ENCODE assay signal across 8 mouse cellular contexts in genomic region chr7:128462406-128462805, GRCm38 (mm10). TPM values are rescaled to one million over a fixed set of nuclear protein-coding genes. Genes with fewer than 3 reads are reported as not detected.
DNase-seq lines count a peak whose midpoint lies in the region; ATAC-seq and TF ChIP-seq lines count a peak whose summit lies in the region.

No protein-coding gene starts in this region.

- H3K9ac ChIP-seq in heart, embryonic 15.5 days = no peak overlapping the region
- peak overlapping the region; percentile 93; the same call in 1 of the 2 replicates for H3K9ac ChIP-seq in ES-E14 (ENCODE audit: insufficient read depth, low read depth, low read length, poor library complexity, severe bottlenecking)
- peak overlapping the region; percentile 63 for H3K9ac ChIP-seq in forebrain, embryonic 11.5 days (ENCODE audit: low read length)
- H3K9ac ChIP-seq in liver, embryonic 12.5 days = peak overlapping the region; percentile 92
- H3K9ac ChIP-seq in stomach, postnatal 0 days (ENCODE audit: low read length) = no peak overlapping the region

- no peak overlapping the region for H3K27ac ChIP-seq in heart, embryonic 15.5 days
- H3K27ac ChIP-seq in ES-E14 (ENCODE audit: insufficient read depth, low read depth, low read length, poor library complexity, severe bottlenecking) = no peak overlapping the region; the same call in 1 of the 2 replicates
- H3K27ac ChIP-seq in forebrain, embryonic 11.5 days (ENCODE audit: low read depth, low read length) = peak overlapping the region; percentile 37; the same call in 1 of the 2 replicates
- peak overlapping the region; percentile 97 for H3K27ac ChIP-seq in liver, embryonic 12.5 days
- no peak overlapping the region; the same call in 1 of the 2 replicates for H3K27ac ChIP-seq in stomach, postnatal 0 days (replicated peaks)

- H3K36me3 ChIP-seq in heart, embryonic 15.5 days = no peaks in the 10 kb centered on the region
- H3K36me3 ChIP-seq in ES-E14 (ENCODE audit: control insufficient read depth, insufficient read depth, low read length, poor library complexity, severe bottlenecking) = no peaks in the 10 kb centered on the region
- no peaks in the 10 kb centered on the region for H3K36me3 ChIP-seq in forebrain, embryonic 11.5 days (ENCODE audit: control insufficient read depth, insufficient read depth, low read length)
- H3K36me3 ChIP-seq in liver, embryonic 12.5 days = no peaks in the 10 kb centered on the region
- no peaks in the 10 kb centered on the region for H3K36me3 ChIP-seq in stomach, postnatal 0 days (ENCODE audit: control insufficient read depth, insufficient read depth, low read length)

- no peaks in the 10 kb centered on the region for H3K27me3 ChIP-seq in heart, embryonic 15.5 days
- H3K27me3 ChIP-seq in forebrain, embryonic 11.5 days (ENCODE audit: control insufficient read depth, insufficient read depth, low read length) = no peaks in the 10 kb centered on the region
- H3K27me3 ChIP-seq in liver, embryonic 12.5 days (replicated peaks) = no peaks in the 10 kb centered on the region
- no peaks in the 10 kb centered on the region for H3K27me3 ChIP-seq in stomach, postnatal 0 days (ENCODE audit: control insufficient read depth, insufficient read depth, low read length)

- WGBS in heart, embryonic 15.5 days = 63% methylated on average over 5 of the region's 5 CpGs
- 63% methylated on average over 5 of the region's 5 CpGs for WGBS in forebrain, embryonic 11.5 days
- 44% methylated on average over 5 of the region's 5 CpGs for whole genome bisulfite sequencing in liver, embryonic 12.5 days (ENCODE audit: insufficient replicate concordance)
- WGBS in stomach, postnatal 0 days = 62% methylated on average over 5 of the region's 5 CpGs

- intact Hi-C loops in heart, postnatal 25 days (cut with DNase I) = no loop called here

- peak overlapping the region; percentile 79; the same call in 1 of the 2 replicates for H3K4me3 ChIP-seq in heart, embryonic 15.5 days
- peak overlapping the region; percentile 67 to 74 for H3K4me3 ChIP-seq in ES-E14 (ENCODE audit: insufficient read depth in 1 of 2, low read depth in 1 of 2, low read length in 2 of 2, poor library complexity in 1 of 2, severe bottlenecking in 1 of 2)
- peak overlapping the region; percentile 90 for H3K4me3 ChIP-seq in forebrain, embryonic 11.5 days (ENCODE audit: low read depth, low read length)
- H3K4me3 ChIP-seq in liver, embryonic 12.5 days = peak overlapping the region; percentile 98
- peak overlapping the region; percentile 32; the same call in 1 of the 2 replicates for H3K4me3 ChIP-seq in stomach, postnatal 0 days (ENCODE audit: low read depth, low read length)

- H3K4me1 ChIP-seq in heart, embryonic 15.5 days (replicated peaks) = peaks cover 21% of the 10 kb centered on the region
- H3K4me1 ChIP-seq in ES-E14 (ENCODE audit: control insufficient read depth in 2 of 2, insufficient read depth in 2 of 2, low read length in 2 of 2, poor library complexity in 1 of 2) = peaks cover 0 to 2% of the 10 kb centered on the region in 2 experiments; a peak in 1 of 4 replicates
- H3K4me1 ChIP-seq in forebrain, embryonic 11.5 days (replicated peaks; ENCODE audit: control insufficient read depth, insufficient read depth, low read length) = peaks cover 4% of the 10 kb centered on the region; the same call in 1 of the 2 replicates
- peaks cover 25% of the 10 kb centered on the region for H3K4me1 ChIP-seq in liver, embryonic 12.5 days
- H3K4me1 ChIP-seq in stomach, postnatal 0 days (replicated peaks; ENCODE audit: control insufficient read depth, insufficient read depth) = no peaks in the 10 kb centered on the region

- TF ChIP-seq CTCF in stomach, postnatal 0 days (IDR thresholded peaks at IDR 0.05; ENCODE audit: low read depth) = peak; percentile 31; the same call in 1 of the 2 replicates

- H3K4me2 ChIP-seq in heart, embryonic 15.5 days = peak overlapping the region; percentile 75
- H3K4me2 ChIP-seq in forebrain, embryonic 11.5 days (ENCODE audit: low read depth, low read length, severe bottlenecking) = peak overlapping the region; percentile 62
- H3K4me2 ChIP-seq in liver, embryonic 12.5 days = peak overlapping the region; percentile 76
- H3K4me2 ChIP-seq in stomach, postnatal 0 days (replicated peaks; ENCODE audit: low read depth) = peak overlapping the region; percentile 58; the same call in 1 of the 2 replicates

- in situ Hi-C loops in ES-E14 (cut with MboI; ENCODE audit: low sequenced_read_pairs in 2 of 2, unreplicated experiment in 2 of 2) = no loop called here

- TF ChIP-seq EP300 in stomach, postnatal 0 days (optimal IDR thresholded peaks at IDR 0.05) = no peak

- no peaks in the 10 kb centered on the region for H3K9me3 ChIP-seq in heart, embryonic 15.5 days (replicated peaks)
- H3K9me3 ChIP-seq in ES-E14 (ENCODE audit: control insufficient read depth, insufficient read depth, low read depth, low read length) = no peaks in the 10 kb centered on the region
- no peaks in the 10 kb centered on the region for H3K9me3 ChIP-seq in forebrain, embryonic 11.5 days (ENCODE audit: control insufficient read depth, low read length)
- H3K9me3 ChIP-seq in liver, embryonic 12.5 days (replicated peaks) = no peaks in the 10 kb centered on the region
- no peaks in the 10 kb centered on the region for H3K9me3 ChIP-seq in stomach, postnatal 0 days (ENCODE audit: control insufficient read depth, low read length)

- no peak for ATAC-seq in heart, embryonic 15.5 days (replicated peaks; ENCODE audit: insufficient number of reproducible peaks, insufficient read depth, low FRiP score, low read depth)
- no peak for ATAC-seq in forebrain, embryonic 11.5 days (replicated peaks; ENCODE audit: low FRiP score)
- no peak for ATAC-seq in liver, embryonic 12.5 days
- ATAC-seq in stomach, postnatal 0 days (ENCODE audit: low FRiP score, low TSS enrichment) = no peak

- no peak for DNase-seq in heart, postnatal 25 days (ENCODE audit: low spot score)
- DNase-seq in ES-E14 (ENCODE audit: low read depth, low spot score) = peak; percentile 48
- peak; percentile 52 for DNase-seq in forebrain, embryonic 11.5 days (ENCODE audit: low spot score)
- DNase-seq in stomach, postnatal 0 days (ENCODE audit: low spot score) = no peak
- no peak for DNase-seq in Muller cell, postnatal 12 days (ENCODE audit: inconsistent ontology term)
- no peak for DNase-seq in frontal cortex, adult 2 months (ENCODE audit: extremely low spot score in 1 of 2, low spot score in 1 of 2)

TF ChIP-seq in ES-E14, 5 proteins besides CTCF, POLR2A, EP300 and RAD21:
- TF ChIP-seq ZNF384 (IDR thresholded peaks at IDR 0.05; ENCODE audit: low read depth, low read length) (no peak), CHD2 (IDR thresholded peaks at IDR 0.05; ENCODE audit: low read depth, low read length) (no peak)
TF ChIP-seq in ES-E14: peak in this region for 0.

RNA-seq across cellular contexts. Expression of gene Tial1, which starts 0.9 kb away (rescaled TPM):
- 16.0 and 17.1 TPM in 2 replicates for polyA plus RNA-seq in heart, embryonic 15.5 days (2015; fragmentation: Nextera tagmentation; extraction: Ambion mirVana)
- 10 to 100 TPM; 42.0 to 45.4 TPM for total RNA-seq in heart, postnatal 25 days (2021)
- 73.2 and 73.7 TPM in 2 replicates for total RNA-seq in ES-E14 (2012; rRNA removed)
- polyA plus RNA-seq in forebrain, embryonic 11.5 days (2014; fragmentation: Nextera tagmentation; extraction: Ambion mirVana) = 37.9 and 48.2 TPM in 2 replicates
- 17.9 and 18.2 TPM in 2 replicates for polyA plus RNA-seq in liver, embryonic 12.5 days (2016; fragmentation: Nextera tagmentation; extraction: Ambion mirVana)
- 12.5 and 13.1 TPM in 2 replicates for polyA plus RNA-seq in stomach, postnatal 0 days (2015; fragmentation: Nextera tagmentation; extraction: Ambion mirVana)
- 137 and 147 TPM in 2 replicates for polyA plus RNA-seq in frontal cortex, adult 2 months (2012; rRNA removed)

RNA-seq across cellular contexts. Expression of gene Rgs10, which starts 43.8 kb away (rescaled TPM):
- polyA plus RNA-seq in heart, embryonic 15.5 days (2015; fragmentation: Nextera tagmentation; extraction: Ambion mirVana) = 8.3 and 11.8 TPM in 2 replicates
- total RNA-seq in heart, postnatal 25 days (2021) = 10 to 100 TPM; 10.7 to 11.8 TPM
- 5.4 and 6.2 TPM in 2 replicates for total RNA-seq in ES-E14 (2012; rRNA removed)
- polyA plus RNA-seq in forebrain, embryonic 11.5 days (2014; fragmentation: Nextera tagmentation; extraction: Ambion mirVana) = 6.0 and 6.6 TPM in 2 replicates
- polyA plus RNA-seq in liver, embryonic 12.5 days (2016; fragmentation: Nextera tagmentation; extraction: Ambion mirVana) = 57.7 and 58.1 TPM in 2 replicates
- polyA plus RNA-seq in stomach, postnatal 0 days (2015; fragmentation: Nextera tagmentation; extraction: Ambion mirVana) = 24.5 and 28.9 TPM in 2 replicates
- 64.0 and 67.7 TPM in 2 replicates for polyA plus RNA-seq in frontal cortex, adult 2 months (2012; rRNA removed)

Comparison
In these comparisons a context has a peak if more than half of its experiments do, and no peak if none do; other contexts are left out.
1. H3K27ac ChIP-seq: peak in forebrain, embryonic 11.5 days (single experiment) and liver, embryonic 12.5 days (single experiment); none in heart, embryonic 15.5 days (single experiment), ES-E14 (single experiment) and stomach, postnatal 0 days (single experiment).
2. H3K4me3 ChIP-seq: peak in every context shown above with its lines; median percentile 98 in liver, embryonic 12.5 days; 90 in forebrain, embryonic 11.5 days; 79 in heart, embryonic 15.5 days; 70 in ES-E14; 32 in stomach, postnatal 0 days.
3. H3K9ac ChIP-seq: peak in ES-E14 (single experiment), forebrain, embryonic 11.5 days (single experiment) and liver, embryonic 12.5 days (single experiment); none in heart, embryonic 15.5 days (single experiment) and stomach, postnatal 0 days (single experiment).
4. DNase-seq: peak in ES-E14 (single experiment) and forebrain, embryonic 11.5 days (single experiment); none in heart, postnatal 25 days (single experiment), stomach, postnatal 0 days (single experiment), Muller cell, postnatal 12 days (single experiment) and frontal cortex, adult 2 months (0 of 2).
5. Peak in every context shown above with its lines, with median percentiles within 50 percentile points of each other: H3K4me2 ChIP-seq.